Mouse (Mus musculus) stomach, embryonic 15.5 days (tissue): ENCODE data around the gene Ptprk. TPM values are rescaled to one million over a fixed set of nuclear protein-coding genes. Genes with fewer than 3 reads are reported as not detected.

Experiments used
- ATAC-seq: fragments of 200-750 bp; cut with Nextera tagmentation; 2 replicates; pipeline ENCODE4 v1.8.0; 2017; ENCODE audit warnings: low read depth, moderate number of reproducible peaks, moderate TSS enrichment; ENCODE audit not compliant: insufficient read depth, low FRiP score
- H3K27ac ChIP-seq: fragments of 300-500 bp; sonication (generic); 2 replicates; pipeline ENCODE4 v1.5.1; 2015; ENCODE audit warnings: mild to moderate bottlenecking, inconsistent platforms
- H3K27me3 ChIP-seq: fragments of 300-500 bp; sonication (generic); replicated peaks from 2 replicates; pipeline ENCODE4 v1.6.1; 2015; ENCODE audit warnings: inconsistent platforms
- H3K36me3 ChIP-seq: fragments of 300-500 bp; sonication (generic); 2 replicates; pipeline ENCODE4 v1.6.1; 2015; ENCODE audit warnings: inconsistent platforms
- H3K4me1 ChIP-seq: fragments of 300-500 bp; sonication (generic); 2 replicates; pipeline ENCODE4 v1.6.1; 2015; ENCODE audit warnings: inconsistent platforms
- H3K4me2 ChIP-seq: fragments of 300-500 bp; sonication (generic); 2 replicates; pipeline ENCODE4 v1.6.1; 2015; ENCODE audit warnings: mild to moderate bottlenecking, inconsistent platforms
- H3K4me3 ChIP-seq: fragments of 300-500 bp; sonication (generic); replicated peaks from 2 replicates; pipeline ENCODE4 v1.5.1; 2015; ENCODE audit warnings: inconsistent platforms
- H3K9ac ChIP-seq: fragments of 300-500 bp; sonication (generic); 2 replicates; pipeline ENCODE4 v1.6.1; 2015; ENCODE audit warnings: inconsistent platforms
- H3K9me3 ChIP-seq: fragments of 300-500 bp; sonication (generic); 2 replicates; pipeline ENCODE4 v1.6.1; 2016; ENCODE audit warnings: inconsistent platforms
- WGBS: fragments of 180-500 bp; shearing (Covaris S2); methylation state at CpG from one replicate; pipeline ENCODE4 v1.1.7; 2015; 5-methylcytosine and 5-hydroxymethylcytosine counted together
- polyA plus RNA-seq: library from polyadenylated mRNA; unstranded; fragments of >200 nt; fragmentation: Nextera tagmentation; extraction: Ambion mirVana; gene quantifications from 2 replicates; pipeline ENCODE4 v1.2.1, GENCODE M21; 2015

Ptprk gene
- polyA plus RNA-seq, 1 experiment from 2014 or later, result 46.7 TPM

GRCm38 (mm10) chr10:28519861-28520260, 445.2 kb downstream of the Ptprk start:
- H3K4me3 ChIP-seq, result no peak overlapping the region
- H3K9me3 ChIP-seq, result no peaks in the 10 kb centered on the region
- H3K27me3 ChIP-seq, result no peaks in the 10 kb centered on the region
- H3K27ac ChIP-seq, result no peak overlapping the region
- no peak overlapping the region for H3K9ac ChIP-seq
- no peak for ATAC-seq
- no peak overlapping the region for H3K4me2 ChIP-seq
- H3K4me1 ChIP-seq, result no peaks in the 10 kb centered on the region
- H3K36me3 ChIP-seq, result no peaks in the 10 kb centered on the region
- 67% methylated on average over 1 of the region's 1 CpGs for WGBS

DNA sequence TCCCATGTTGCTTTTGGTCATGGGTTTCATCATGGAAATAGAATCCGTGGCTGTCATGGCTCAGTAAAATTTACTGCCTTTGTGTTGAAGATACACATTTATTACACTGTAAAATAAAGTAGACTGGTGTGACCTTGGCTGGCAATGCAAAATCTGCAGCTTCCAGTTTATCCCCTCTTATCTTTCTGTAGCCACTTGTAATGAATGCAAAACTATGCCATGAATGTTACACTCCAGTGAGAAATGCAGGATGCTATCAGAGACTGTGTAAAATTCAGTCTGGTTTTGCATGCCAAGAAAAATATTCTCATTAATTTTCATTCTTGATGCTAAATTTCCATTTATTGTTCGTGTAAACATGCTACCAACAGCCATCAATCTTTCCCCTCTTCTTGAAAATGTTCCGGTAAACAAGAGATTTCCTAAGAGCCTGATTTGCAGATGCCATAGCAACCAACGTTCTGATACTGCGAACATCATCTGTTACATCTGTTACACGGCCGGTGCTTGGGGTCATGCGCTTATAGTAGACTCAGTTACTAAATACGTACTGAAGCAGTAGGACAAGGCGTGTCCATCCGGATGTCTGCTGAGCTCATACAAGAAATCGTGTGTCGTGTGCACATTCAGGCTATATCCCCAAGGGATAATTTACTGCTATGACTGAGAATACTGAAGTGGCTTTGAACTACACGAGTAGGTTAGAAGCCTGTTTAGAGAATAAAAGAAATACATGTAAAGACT, 449.5 kb downstream of the Ptprk start:
- Histone ChIP-seq H3K4me2 (no peak overlapping the region), H3K27me3 (no peaks in the 10 kb centered on the region), H3K9ac (no peak overlapping the region), H3K9me3 (no peaks in the 10 kb centered on the region), H3K4me3 (no peak overlapping the region), H3K27ac (no peak overlapping the region), H3K36me3 (no peaks in the 10 kb centered on the region), H3K4me1 (no peaks in the 10 kb centered on the region)
- 58% methylated on average over 14 of the region's 14 CpGs for WGBS
- no peak for ATAC-seq

- no peak for ATAC-seq
- Histone ChIP-seq H3K27ac (no peak overlapping the region), H3K27me3 (no peaks in the 10 kb centered on the region), H3K4me1 (no peaks in the 10 kb centered on the region), H3K4me3 (no peak overlapping the region), H3K36me3 (no peaks in the 10 kb centered on the region), H3K9ac (no peak overlapping the region), H3K4me2 (no peak overlapping the region), H3K9me3 (no peaks in the 10 kb centered on the region)
- 69% methylated on average over 4 of the region's 4 CpGs for WGBS
Measured at GRCm38 (mm10) chr10:28540595-28540994, 466.0 kb downstream of the Ptprk start.

- Histone ChIP-seq H3K27ac (no peak overlapping the region), H3K9ac (no peak overlapping the region), H3K4me2 (no peak overlapping the region), H3K4me3 (no peak overlapping the region), H3K27me3 (no peaks in the 10 kb centered on the region), H3K36me3 (no peaks in the 10 kb centered on the region), H3K9me3 (no peaks in the 10 kb centered on the region), H3K4me1 (no peaks in the 10 kb centered on the region)
- ATAC-seq, result no peak; the same call in 1 of the 2 replicates
- 73% methylated on average over 1 of the region's 1 CpGs for WGBS
Measured at GRCm38 (mm10) chr10:28542754-28543153, 468.1 kb downstream of the Ptprk start.

- no peak for ATAC-seq
- no peaks in the 10 kb centered on the region for H3K4me1 ChIP-seq
- no peaks in the 10 kb centered on the region for H3K36me3 ChIP-seq
- no peaks in the 10 kb centered on the region for H3K9me3 ChIP-seq
- H3K27me3 ChIP-seq, result no peaks in the 10 kb centered on the region
- no peak overlapping the region for H3K9ac ChIP-seq
- H3K4me2 ChIP-seq, result no peak overlapping the region
- WGBS, result 46% methylated on average over 4 of the region's 4 CpGs
- H3K27ac ChIP-seq, result no peak overlapping the region
- H3K4me3 ChIP-seq, result no peak overlapping the region
Measured at GRCm38 (mm10) chr10:28550549-28550948, 475.9 kb downstream of the Ptprk start.

DNA sequence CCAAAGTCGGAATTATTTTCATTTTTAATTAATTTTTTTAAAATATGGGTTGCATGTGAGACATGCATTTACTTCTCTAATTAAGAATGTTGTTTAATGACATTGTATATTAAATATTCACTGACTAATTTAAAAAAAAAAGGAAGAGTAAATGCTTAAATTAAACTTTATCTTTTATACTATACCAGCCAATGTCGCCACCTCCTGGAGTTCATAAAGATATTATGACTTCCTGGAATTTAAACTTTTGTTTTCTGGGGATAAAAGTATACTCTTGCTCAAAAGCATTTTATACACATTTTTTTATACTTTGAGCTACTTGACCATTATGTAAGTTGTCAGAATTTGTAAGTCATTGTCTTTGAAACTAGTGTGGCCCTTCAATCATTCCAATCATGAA, 477.4 kb downstream of the Ptprk start:
- Histone ChIP-seq H3K4me1 (no peaks in the 10 kb centered on the region), H3K36me3 (no peaks in the 10 kb centered on the region), H3K27ac (no peak overlapping the region), H3K9me3 (no peaks in the 10 kb centered on the region), H3K4me3 (no peak overlapping the region), H3K9ac (no peak overlapping the region), H3K4me2 (no peak overlapping the region), H3K27me3 (no peaks in the 10 kb centered on the region)
- ATAC-seq, result no peak
- WGBS, result 89% methylated on average over 2 of the region's 2 CpGs

DNA sequence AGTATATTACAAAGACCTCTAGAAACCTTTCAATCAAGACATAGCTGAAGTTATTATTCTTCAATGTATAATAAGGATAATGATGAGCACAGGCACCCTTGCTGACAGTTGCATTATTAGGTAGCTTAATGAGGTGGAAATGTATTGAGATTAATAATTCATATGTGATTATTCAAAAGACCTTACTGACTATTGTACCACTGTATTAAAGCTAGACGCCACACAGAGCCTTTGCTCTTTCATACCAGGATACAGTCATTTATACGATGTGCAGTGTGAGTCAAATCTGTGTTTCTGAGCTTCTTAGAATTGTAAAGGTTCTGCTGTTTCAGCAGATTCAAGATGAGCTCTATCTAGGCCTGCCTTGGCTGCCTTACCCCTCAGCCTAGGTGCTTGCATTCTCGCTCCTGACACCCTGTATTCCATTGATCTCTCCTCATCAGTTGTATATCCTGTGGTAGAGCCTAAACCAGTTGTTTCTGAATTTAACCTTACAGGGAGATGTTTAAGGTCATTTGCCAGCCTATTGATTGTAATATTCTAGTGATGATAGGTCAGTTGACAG, 489.6 kb downstream of the Ptprk start:
- 93% methylated on average over 3 of the region's 3 CpGs for WGBS
- no peaks in the 10 kb centered on the region for H3K9me3 ChIP-seq
- no peak overlapping the region for H3K27ac ChIP-seq
- no peak for ATAC-seq
- H3K27me3 ChIP-seq, result no peaks in the 10 kb centered on the region
- no peaks in the 10 kb centered on the region for H3K36me3 ChIP-seq
- H3K9ac ChIP-seq, result no peak overlapping the region
- no peak overlapping the region for H3K4me3 ChIP-seq
- H3K4me2 ChIP-seq, result no peak overlapping the region
- no peaks in the 10 kb centered on the region for H3K4me1 ChIP-seq

DNA sequence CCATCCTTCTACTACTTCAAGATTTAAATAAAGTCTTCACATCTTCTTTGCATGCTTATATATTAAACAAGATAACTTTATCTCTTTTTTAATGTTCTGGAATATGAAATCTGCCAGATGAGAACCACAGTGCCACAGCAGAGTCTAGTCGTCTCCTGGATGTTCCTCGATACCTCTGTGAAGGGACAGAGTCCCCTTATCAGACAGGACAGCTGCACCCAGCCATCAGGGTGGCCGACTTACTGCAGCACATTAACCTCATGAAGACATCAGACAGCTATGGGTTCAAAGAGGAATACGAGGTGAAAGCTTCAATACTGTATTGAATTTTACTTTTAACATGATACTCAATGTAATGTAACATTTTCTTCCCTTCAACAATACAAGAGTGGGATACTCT, 491.8 kb downstream of the Ptprk start:
- ATAC-seq, result peak; percentile 58; the same call in 1 of the 2 replicates
- 73% methylated on average over 4 of the region's 4 CpGs for WGBS
- H3K36me3 ChIP-seq, result no peaks in the 10 kb centered on the region
- H3K4me3 ChIP-seq, result no peak overlapping the region
- H3K27me3 ChIP-seq, result no peaks in the 10 kb centered on the region
- H3K27ac ChIP-seq, result no peak overlapping the region
- no peak overlapping the region for H3K4me2 ChIP-seq
- no peak overlapping the region for H3K9ac ChIP-seq
- H3K4me1 ChIP-seq, result no peaks in the 10 kb centered on the region
- H3K9me3 ChIP-seq, result no peaks in the 10 kb centered on the region

- no peaks in the 10 kb centered on the region for H3K27me3 ChIP-seq
- no peak overlapping the region for H3K4me3 ChIP-seq
- no peak overlapping the region for H3K27ac ChIP-seq
- ATAC-seq, result no peak
- no peaks in the 10 kb centered on the region for H3K36me3 ChIP-seq
- H3K4me2 ChIP-seq, result no peak overlapping the region
- 83% methylated on average over 2 of the region's 2 CpGs for WGBS
- H3K9me3 ChIP-seq, result no peaks in the 10 kb centered on the region
- H3K4me1 ChIP-seq, result no peaks in the 10 kb centered on the region
- H3K9ac ChIP-seq, result no peak overlapping the region
Measured at GRCm38 (mm10) chr10:28566828-28567227, 492.2 kb downstream of the Ptprk start.

DNA sequence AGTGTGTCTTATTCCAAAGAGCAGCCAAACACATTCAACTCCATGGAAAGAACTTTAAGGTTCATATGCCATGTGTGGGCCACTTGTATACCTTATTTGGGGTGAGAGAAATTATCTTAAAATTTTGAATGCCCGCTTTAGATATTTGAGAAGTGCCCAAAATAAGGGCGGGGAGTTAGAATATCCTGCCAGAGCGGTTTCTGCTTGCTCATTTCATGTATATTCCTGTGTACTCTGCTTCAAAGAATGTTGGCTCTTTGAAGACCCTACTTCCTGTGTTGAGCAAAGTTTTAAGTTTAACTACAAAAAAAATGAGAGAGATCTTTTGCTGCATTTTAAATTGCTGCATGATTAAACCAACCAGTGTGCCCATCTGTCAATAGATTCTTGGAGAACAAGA, 492.8 kb downstream of the Ptprk start:
- WGBS, result 89% methylated on average over 3 of the region's 3 CpGs
- Histone ChIP-seq H3K9me3 (no peaks in the 10 kb centered on the region), H3K27me3 (no peaks in the 10 kb centered on the region), H3K4me1 (no peaks in the 10 kb centered on the region), H3K4me2 (no peak overlapping the region), H3K4me3 (no peak overlapping the region), H3K36me3 (no peaks in the 10 kb centered on the region), H3K9ac (no peak overlapping the region), H3K27ac (no peak overlapping the region)
- no peak for ATAC-seq

GRCm38 (mm10) chr10:28568047-28568446, 493.4 kb downstream of the Ptprk start:
- no peak overlapping the region for H3K27ac ChIP-seq
- H3K9ac ChIP-seq, result no peak overlapping the region
- no peak overlapping the region for H3K4me2 ChIP-seq
- no peaks in the 10 kb centered on the region for H3K9me3 ChIP-seq
- H3K4me3 ChIP-seq, result no peak overlapping the region
- no peak for ATAC-seq
- no peaks in the 10 kb centered on the region for H3K4me1 ChIP-seq
- WGBS, result 83% methylated on average over 5 of the region's 5 CpGs
- no peaks in the 10 kb centered on the region for H3K27me3 ChIP-seq
- H3K36me3 ChIP-seq, result no peaks in the 10 kb centered on the region

DNA sequence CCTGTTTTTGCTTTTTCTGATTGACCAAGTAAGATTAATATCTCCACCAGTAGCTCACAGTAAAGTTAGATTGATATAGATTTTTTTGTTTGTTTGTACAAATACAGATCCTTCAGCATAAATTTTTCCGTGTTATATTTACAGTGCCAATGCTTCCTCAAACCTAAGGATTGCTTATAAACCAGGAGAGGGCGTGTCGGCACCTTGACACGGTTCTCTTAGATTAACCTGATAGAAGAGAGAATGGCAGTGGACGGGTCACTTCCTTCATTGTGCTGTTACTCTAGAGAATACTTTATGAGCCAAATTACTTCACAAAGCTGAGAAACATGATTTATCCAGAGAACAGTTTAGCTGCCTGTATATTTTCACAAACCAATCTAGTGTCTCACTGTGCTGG, 505.0 kb downstream of the Ptprk start:
- WGBS, result 68% methylated on average over 5 of the region's 5 CpGs
- Histone ChIP-seq H3K27me3 (no peaks in the 10 kb centered on the region), H3K4me3 (no peak overlapping the region), H3K9me3 (no peaks in the 10 kb centered on the region), H3K36me3 (peaks cover 6% of the 10 kb centered on the region), H3K27ac (no peak overlapping the region), H3K9ac (no peak overlapping the region), H3K4me1 (no peaks in the 10 kb centered on the region), H3K4me2 (no peak overlapping the region)
- ATAC-seq, result no peak
